In genomic region chr5:13654173-13654572, GRCm38 (mm10) we compare ENCODE assay signal across 20 mouse cellular contexts.
DNase-seq lines count a peak whose midpoint lies in the region; ATAC-seq lines count a peak whose summit lies in the region.
"Had no signal": no experiment of that assay in that cellular context is flagged by ENCODE, and none has a peak within 500 bp of the region (broad histone marks: within the 10 kb centered on the region; RNA-seq: fewer than 3 reads in every experiment).

No protein-coding gene starts in this region.

- H3K9me3 ChIP-seq in forebrain, embryonic 14.5 days (replicated peaks; ENCODE audit: control insufficient read depth, low read length) = no peaks in the 10 kb centered on the region
- 0 out of 2 replicates have a peak, but pooled peaks cover 3% of the 10 kb centered on the region for H3K9me3 ChIP-seq in forebrain, embryonic 10.5 days
- no peaks in the 10 kb centered on the region for H3K9me3 ChIP-seq in lung, embryonic 15.5 days
- H3K9me3 ChIP-seq in forebrain, embryonic 16.5 days (ENCODE audit: control insufficient read depth, low read length) = no peaks in the 10 kb centered on the region
- H3K9me3 ChIP-seq: embryonic facial prominence, embryonic 13.5 days; heart, embryonic 12.5 days; hindbrain, embryonic 10.5 days had no signal

- no peaks in the 10 kb centered on the region for H3K36me3 ChIP-seq in forebrain, embryonic 14.5 days (ENCODE audit: control insufficient read depth, insufficient read depth, low read length)
- no peaks in the 10 kb centered on the region for H3K36me3 ChIP-seq in forebrain, embryonic 10.5 days (replicated peaks)
- H3K36me3 ChIP-seq in lung, embryonic 15.5 days = no peaks in the 10 kb centered on the region
- no peaks in the 10 kb centered on the region for H3K36me3 ChIP-seq in forebrain, embryonic 16.5 days (ENCODE audit: control insufficient read depth, insufficient read depth)
- H3K36me3 ChIP-seq: embryonic facial prominence, embryonic 13.5 days; heart, embryonic 12.5 days; hindbrain, embryonic 10.5 days had no signal

- no peaks in the 10 kb centered on the region for H3K27me3 ChIP-seq in forebrain, embryonic 14.5 days (replicated peaks; ENCODE audit: control insufficient read depth, insufficient read depth, low read length)
- H3K27me3 ChIP-seq in forebrain, embryonic 10.5 days (ENCODE audit: poor library complexity, severe bottlenecking) = no peaks in the 10 kb centered on the region
- H3K27me3 ChIP-seq in lung, embryonic 15.5 days = no peaks in the 10 kb centered on the region
- no peaks in the 10 kb centered on the region for H3K27me3 ChIP-seq in forebrain, embryonic 16.5 days (replicated peaks; ENCODE audit: control insufficient read depth, insufficient read depth, low read length)
- H3K27me3 ChIP-seq: CH12.LX; embryonic facial prominence, embryonic 13.5 days; heart, embryonic 12.5 days; Patski had no signal

- H3K27ac ChIP-seq in forebrain, embryonic 14.5 days (ENCODE audit: low read depth, low read length) = no peak overlapping the region
- no peak overlapping the region for H3K27ac ChIP-seq in forebrain, embryonic 10.5 days
- H3K27ac ChIP-seq in lung, embryonic 15.5 days = no peak overlapping the region
- no peak overlapping the region for H3K27ac ChIP-seq in forebrain, embryonic 16.5 days (ENCODE audit: low read length)
- H3K27ac ChIP-seq: embryonic facial prominence, embryonic 13.5 days; gastrocnemius, adult 2 months; hindbrain, embryonic 10.5 days; hindbrain, embryonic 14.5 days had no signal

- no peak overlapping the region for H3K4me3 ChIP-seq in forebrain, embryonic 14.5 days (ENCODE audit: low read depth, low read length)
- H3K4me3 ChIP-seq in forebrain, embryonic 10.5 days = no peak overlapping the region
- H3K4me3 ChIP-seq in lung, embryonic 15.5 days = no peak overlapping the region
- H3K4me3 ChIP-seq in forebrain, embryonic 16.5 days (replicated peaks; ENCODE audit: low read length) = no peak overlapping the region
- H3K4me3 ChIP-seq: embryonic facial prominence, embryonic 13.5 days; gastrocnemius, adult 2 months; heart, embryonic 12.5 days; hindbrain, embryonic 10.5 days had no signal

- peak; percentile 57 for DNase-seq in forebrain, embryonic 14.5 days (ENCODE audit: low spot score)
- no peak for DNase-seq in forebrain, embryonic 10.5 days (ENCODE audit: extremely low spot score, low spot score)
- DNase-seq in lung, postnatal 10 days = no peak
- no peak for DNase-seq in frontal cortex, postnatal 14 days (ENCODE audit: low spot score in 2 of 2)
- DNase-seq: adrenal gland, postnatal 25 days; cerebellum, adult 11 months; cerebellum, adult 8-10 months; cerebellum, postnatal 25 days; gastrocnemius, adult 2 months; gastrocnemius, postnatal 25 days had no signal

- no peak overlapping the region for H3K9ac ChIP-seq in forebrain, embryonic 14.5 days (ENCODE audit: low read length)
- H3K9ac ChIP-seq in lung, embryonic 15.5 days = no peak overlapping the region
- H3K9ac ChIP-seq in forebrain, embryonic 16.5 days (replicated peaks; ENCODE audit: low read depth, low read length) = no peak overlapping the region
- H3K9ac ChIP-seq: embryonic facial prominence, embryonic 13.5 days; heart, embryonic 12.5 days; hindbrain, embryonic 14.5 days had no signal

- peak; percentile 70; the same call in 1 of the 2 replicates for ATAC-seq in forebrain, embryonic 14.5 days
- ATAC-seq in lung, embryonic 15.5 days (ENCODE audit: borderline replicate concordance, extremely low read depth, low FRiP score, low TSS enrichment) = peak; percentile 49; the same call in 1 of the 2 replicates
- peak; percentile 65 for ATAC-seq in forebrain, embryonic 16.5 days
- ATAC-seq: activated CD4-positive, CD25-positive, alpha-beta regulatory T cell, adult 4 months; intestine, embryonic 16.5 days; Patski had no signal

- no peaks in the 10 kb centered on the region for H3K4me1 ChIP-seq in forebrain, embryonic 14.5 days (ENCODE audit: control insufficient read depth, insufficient read depth, low read length)
- H3K4me1 ChIP-seq in forebrain, embryonic 10.5 days = no peaks in the 10 kb centered on the region
- peaks cover 4% of the 10 kb centered on the region; the same call in 1 of the 2 replicates for H3K4me1 ChIP-seq in lung, embryonic 15.5 days
- H3K4me1 ChIP-seq in forebrain, embryonic 16.5 days (replicated peaks; ENCODE audit: control insufficient read depth, insufficient read depth, low read length) = no peaks in the 10 kb centered on the region
- H3K4me1 ChIP-seq: embryonic facial prominence, embryonic 13.5 days; heart, embryonic 12.5 days; hindbrain, embryonic 10.5 days had no signal

- H3K4me2 ChIP-seq in forebrain, embryonic 14.5 days (ENCODE audit: low read length) = no peak overlapping the region
- no peak overlapping the region for H3K4me2 ChIP-seq in lung, embryonic 15.5 days
- no peak overlapping the region for H3K4me2 ChIP-seq in forebrain, embryonic 16.5 days (ENCODE audit: low read length)
- H3K4me2 ChIP-seq: embryonic facial prominence, embryonic 13.5 days; heart, embryonic 12.5 days; hindbrain, embryonic 14.5 days had no signal
